Comparison of ENCODE assay signal across 9 mouse cellular contexts in the genomic region with DNA sequence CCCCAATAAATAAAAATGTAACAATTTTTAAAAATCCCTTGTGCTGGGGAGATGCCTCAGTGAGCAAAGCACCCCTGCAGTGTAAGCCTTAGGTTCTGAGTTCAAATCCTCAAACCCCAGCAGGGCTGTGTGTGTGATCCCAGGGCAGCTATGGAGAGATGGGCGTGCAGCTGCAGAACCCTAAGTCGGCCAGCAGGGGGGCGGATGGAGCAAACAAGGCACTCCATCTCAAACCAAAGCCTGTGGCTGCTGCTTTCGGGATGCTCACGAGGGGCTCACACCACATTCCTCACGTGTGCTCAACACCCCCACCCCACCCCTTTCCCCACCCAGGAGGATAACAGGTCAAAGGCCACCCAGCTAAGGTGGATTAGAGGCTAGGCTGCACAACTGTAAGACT. TPM values are rescaled to one million over a fixed set of nuclear protein-coding genes. Genes with fewer than 3 reads are reported as not detected.
DNase-seq lines count a peak whose midpoint lies in the region; ATAC-seq and TF ChIP-seq lines count a peak whose summit lies in the region.
"Had no signal": no experiment of that assay in that cellular context is flagged by ENCODE, and none has a peak within 500 bp of the region (broad histone marks: within the 10 kb centered on the region; RNA-seq: fewer than 3 reads in every experiment).

No protein-coding gene starts in this region.

- no peak overlapping the region; the same call in 1 of the 2 replicates for H3K4me2 ChIP-seq in forebrain, embryonic 15.5 days (replicated peaks)
- 0 out of 2 replicates have a peak overlapping the region, but pooled peaks have one; percentile 2 for H3K4me2 ChIP-seq in limb, embryonic 12.5 days

- H3K9ac ChIP-seq in forebrain, embryonic 15.5 days (replicated peaks), result no peak overlapping the region
- no peak overlapping the region for H3K9ac ChIP-seq in limb, embryonic 12.5 days (replicated peaks)

- TF ChIP-seq POLR2A in spleen, adult 2 months (IDR thresholded peaks at IDR 0.05; ENCODE audit: low read depth, low read length), result no peak

- H3K27me3 ChIP-seq in spleen, adult 2 months (ENCODE audit: control insufficient read depth, insufficient read depth, low read length), result no peaks in the 10 kb centered on the region
- no peaks in the 10 kb centered on the region for H3K27me3 ChIP-seq in forebrain, embryonic 15.5 days
- H3K27me3 ChIP-seq in limb, embryonic 12.5 days, result no peaks in the 10 kb centered on the region

- no peaks in the 10 kb centered on the region for H3K4me1 ChIP-seq in spleen, adult 2 months (ENCODE audit: control insufficient read depth, insufficient read depth, insufficient read length)
- peaks cover 6% of the 10 kb centered on the region for H3K4me1 ChIP-seq in forebrain, embryonic 15.5 days
- peaks cover 21% of the 10 kb centered on the region for H3K4me1 ChIP-seq in limb, embryonic 12.5 days (replicated peaks)

- ATAC-seq in forebrain, embryonic 15.5 days (replicated peaks), result 0 out of 2 replicates have a peak, but pooled peaks have one; percentile 43
- ATAC-seq in limb, embryonic 12.5 days (ENCODE audit: insufficient number of reproducible peaks, insufficient read depth, low FRiP score, low TSS enrichment, low read depth), result no peak; the same call in 1 of the 2 replicates

- peak; percentile 80 for TF ChIP-seq CTCF in spleen, adult 2 months (IDR thresholded peaks at IDR 0.05; ENCODE audit: extremely low read depth, insufficient read depth, insufficient read length, insufficient replicate concordance)

- H3K4me3 ChIP-seq in spleen, adult 2 months (ENCODE audit: extremely low read depth, insufficient read depth, insufficient read length), result no peak overlapping the region
- no peak overlapping the region for H3K4me3 ChIP-seq in forebrain, embryonic 15.5 days
- no peak overlapping the region for H3K4me3 ChIP-seq in limb, embryonic 12.5 days (replicated peaks)

- no peaks in the 10 kb centered on the region for H3K9me3 ChIP-seq in forebrain, embryonic 15.5 days
- no peaks in the 10 kb centered on the region for H3K9me3 ChIP-seq in limb, embryonic 12.5 days

- DNase-seq in spleen, adult 2 months (ENCODE audit: low read depth in 1 of 2, low spot score in 2 of 2), result peak in 1 of 2 experiments; percentile 53
- no peak for DNase-seq in spleen, adult 12 weeks (ENCODE audit: low spot score)
- peak; percentile 55 for DNase-seq in cerebellum, adult 11 months
- peak; percentile 73 for DNase-seq in induced T-regulatory cell, adult 2 months (ENCODE audit: low read depth)
- peak; percentile 67 for DNase-seq in naive thymus-derived CD4-positive, alpha-beta T cell, adult 2 months (ENCODE audit: low read depth)
- DNase-seq in thymus, postnatal 25 days, result peak; percentile 62

- no peak overlapping the region for H3K27ac ChIP-seq in spleen, adult 2 months (ENCODE audit: insufficient read depth, low read length)
- H3K27ac ChIP-seq in forebrain, embryonic 15.5 days (replicated peaks), result no peak overlapping the region
- peak overlapping the region; percentile 62 for H3K27ac ChIP-seq in limb, embryonic 12.5 days

- no peaks in the 10 kb centered on the region for H3K36me3 ChIP-seq in spleen, adult 2 months (ENCODE audit: control insufficient read depth, insufficient read depth, low read length)
- H3K36me3 ChIP-seq in forebrain, embryonic 15.5 days, result no peaks in the 10 kb centered on the region
- peaks cover 90% of the 10 kb centered on the region for H3K36me3 ChIP-seq in limb, embryonic 12.5 days

- 15% methylated on average over 6 of the region's 6 CpGs for WGBS in spleen, adult 2 months
- WGBS in forebrain, embryonic 15.5 days, result 3% methylated on average over 6 of the region's 6 CpGs
- 11% methylated on average over 6 of the region's 6 CpGs for WGBS in limb, embryonic 12.5 days

RNA-seq across cellular contexts. Expression of a gene that starts 11.6 kb away (rescaled TPM):
- 15.4 and 19.8 TPM in 2 replicates for polyA plus RNA-seq in spleen, adult 2 months (2012; rRNA removed)
- 2.9 and 3.7 TPM in 2 replicates for polyA plus RNA-seq in forebrain, embryonic 15.5 days (2015; fragmentation: Nextera tagmentation; extraction: Ambion mirVana)
- polyA plus RNA-seq in limb, embryonic 12.5 days (2016; fragmentation: Nextera tagmentation; extraction: Ambion mirVana), result 19.9 and 22.3 TPM in 2 replicates

RNA-seq across cellular contexts. Expression of a gene that starts 26.8 kb away (rescaled TPM):
- polyA plus RNA-seq in spleen, adult 2 months (2012; rRNA removed), result 9.0 and 11.6 TPM in 2 replicates
- polyA plus RNA-seq in forebrain, embryonic 15.5 days (2015; fragmentation: Nextera tagmentation; extraction: Ambion mirVana), result 41.7 and 55.9 TPM in 2 replicates
- polyA plus RNA-seq in limb, embryonic 12.5 days (2016; fragmentation: Nextera tagmentation; extraction: Ambion mirVana), result 152 and 161 TPM in 2 replicates

RNA-seq across cellular contexts. Expression of a gene that starts 48.4 kb away (rescaled TPM):
- polyA plus RNA-seq in spleen, adult 2 months (2012; rRNA removed), result 0.60 and 1.3 TPM in 2 replicates
- polyA plus RNA-seq in forebrain, embryonic 15.5 days (2015; fragmentation: Nextera tagmentation; extraction: Ambion mirVana), result 0.27 and 0.51 TPM in 2 replicates
- polyA plus RNA-seq in limb, embryonic 12.5 days (2016; fragmentation: Nextera tagmentation; extraction: Ambion mirVana), result 0.99 and 1.1 TPM in 2 replicates
- polyA plus RNA-seq: frontal cortex, adult 2 months had no signal
